Mouse (Mus musculus) adrenal gland, postnatal 36 days (tissue): ENCODE measurements around the gene Nat8f1. TPM values are rescaled to one million over a fixed set of nuclear protein-coding genes. Genes with fewer than 3 reads are reported as not detected.
"Not testable (repeated sequence)": the region's sequence is repeated elsewhere in the genome, so short reads cannot be mapped to it uniquely, and the experiment has no call there.

Experiments
- DNase-seq, 2 experiments: peaks; one replicate each; pipeline ENCODE4 v3.0.0; 2021; ENCODE audit warnings: mixed read lengths in 1 of 2
- total RNA-seq, 2 experiments: library from RNA; stranded (reverse); gene quantifications; 2 replicates each; pipeline ENCODE4 v1.2.3; 2021

The Nat8f1 gene
- total RNA-seq, 2 experiments from 2014 or later, result 35.9 to 55.9 TPM

- no peak for DNase-seq
Measured at GRCm38 (mm10) chr6:85908341-85908740, 7.1 kb downstream of the Nat8f1 start.

DNA sequence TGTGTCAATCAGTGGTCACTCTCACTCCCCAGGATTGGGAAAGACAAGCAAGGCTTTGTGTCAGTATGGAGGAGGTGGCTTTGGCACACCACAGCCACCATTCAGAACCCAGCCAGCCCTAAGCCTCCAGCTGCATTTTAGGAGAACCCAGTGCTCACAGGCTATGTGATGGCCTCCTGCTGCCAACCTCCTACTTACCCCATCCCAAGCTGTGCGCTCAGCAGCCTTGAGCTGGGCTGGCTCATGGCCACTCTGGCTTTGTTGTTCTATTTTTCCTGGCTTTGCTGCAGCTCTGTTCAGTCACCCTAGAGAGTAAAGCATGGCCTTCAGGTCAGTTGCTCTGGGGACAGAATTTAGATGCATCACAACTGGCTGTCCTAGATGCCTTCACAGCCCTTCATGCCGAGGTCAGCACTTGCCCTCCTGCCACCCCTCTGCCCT lies 8.6 kb downstream of the Nat8f1 start:
- peak; percentile 81 to 83 for DNase-seq

- peak; percentile 87 to 90 for DNase-seq
Measured at GRCm38 (mm10) chr6:85904642-85905061, 10.8 kb downstream of the Nat8f1 start, which contains the start of gene Nat8f4. Gene Nat8f4 (minus strand): TSS chr6:85904884.

- no peak for DNase-seq
Measured at GRCm38 (mm10) chr6:85902303-85902702, 13.2 kb downstream of the Nat8f1 start.

DNA sequence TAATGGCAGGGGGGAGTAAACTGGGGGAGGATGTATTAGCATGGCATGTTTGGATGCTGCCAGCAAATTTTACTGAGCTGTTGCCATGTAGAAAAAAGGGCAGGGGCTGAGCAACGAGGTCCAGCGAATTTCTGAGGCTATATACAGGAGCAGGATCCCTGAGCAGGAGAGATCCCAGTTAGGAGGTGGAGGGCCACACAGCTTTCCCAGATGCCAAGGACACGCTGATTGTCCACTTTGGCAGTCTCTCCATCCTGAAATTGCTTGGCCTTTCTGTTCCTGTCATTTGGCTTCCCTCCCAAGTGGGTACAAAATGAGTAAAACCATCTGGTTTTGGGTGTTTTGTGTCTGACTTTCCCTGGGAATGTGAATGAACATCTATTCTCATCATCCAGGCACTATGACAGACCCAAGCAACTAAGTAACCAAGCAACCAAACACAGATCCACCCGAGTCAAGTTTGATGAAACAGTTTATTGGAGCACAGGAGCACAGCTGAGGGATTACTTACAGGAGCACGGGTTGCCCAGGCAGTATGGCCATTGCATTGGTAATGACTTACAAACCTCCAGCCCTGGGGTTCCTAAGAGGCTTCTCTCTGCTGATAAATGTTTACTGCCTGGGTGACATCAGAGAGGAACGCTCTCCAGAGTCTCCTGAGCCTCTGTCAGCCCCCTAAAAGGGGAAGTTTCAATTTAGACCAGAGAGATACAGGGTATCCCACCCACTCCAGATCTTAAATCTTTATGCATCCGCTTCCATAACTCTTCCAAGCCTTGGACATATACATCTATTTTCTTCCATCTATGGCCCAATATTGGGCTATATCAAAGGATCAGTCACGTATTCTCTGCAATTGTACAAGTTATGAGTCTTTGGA lies 16.7 kb downstream of the Nat8f1 start:
- DNase-seq, result peak; percentile 38 to 41

DNA sequence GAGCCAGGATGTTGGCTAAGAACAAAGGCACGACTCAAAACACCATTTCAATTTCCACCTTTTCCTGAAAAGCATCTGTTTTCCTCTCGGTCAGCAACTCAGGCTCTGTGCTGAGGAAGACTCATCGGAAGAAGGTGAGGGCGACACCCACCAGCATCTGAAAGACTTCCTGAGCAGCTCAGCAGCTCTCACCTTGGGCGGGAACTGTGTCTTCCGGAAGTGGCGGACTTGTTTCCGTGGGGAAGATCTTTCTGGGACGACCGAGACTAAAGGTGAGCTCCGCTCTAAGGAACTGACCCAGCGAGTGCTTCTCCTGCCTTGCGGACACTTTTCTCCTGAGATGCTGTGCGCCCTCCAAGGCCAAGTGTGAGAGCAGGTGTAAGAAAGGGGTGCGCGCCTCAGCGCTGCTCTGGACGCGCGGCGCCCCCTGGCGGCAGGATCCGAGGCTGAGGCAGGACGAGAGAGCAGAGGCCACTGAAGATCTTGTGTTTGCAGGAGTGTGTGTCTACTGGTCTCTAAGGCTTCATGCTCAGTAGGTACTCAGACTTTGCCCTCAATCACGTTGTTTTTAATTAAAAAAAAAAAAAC lies 20.3 kb downstream of the Nat8f1 start:
- DNase-seq, result peak; percentile 38 to 47

DNA sequence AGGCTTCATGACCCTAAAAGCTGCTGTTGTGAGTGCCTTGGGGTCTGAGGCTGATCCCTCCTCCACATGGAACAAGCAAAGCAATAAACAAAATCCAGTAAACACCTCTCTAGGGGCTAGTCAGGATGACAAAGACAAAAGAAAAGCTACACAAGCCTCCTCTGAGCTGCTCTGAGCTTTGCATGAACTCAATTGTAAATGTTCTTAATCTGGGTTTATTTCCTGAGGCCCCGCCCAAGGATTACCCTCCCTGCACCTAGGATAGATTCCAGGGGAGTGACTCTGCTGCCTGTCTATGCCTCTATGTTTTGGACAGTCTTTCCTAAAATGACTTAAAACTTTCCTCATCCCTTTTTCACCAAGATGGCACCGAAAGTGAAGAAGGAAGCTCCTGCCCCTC lies 26.5 kb downstream of the Nat8f1 start:
- no peak for DNase-seq

DNA sequence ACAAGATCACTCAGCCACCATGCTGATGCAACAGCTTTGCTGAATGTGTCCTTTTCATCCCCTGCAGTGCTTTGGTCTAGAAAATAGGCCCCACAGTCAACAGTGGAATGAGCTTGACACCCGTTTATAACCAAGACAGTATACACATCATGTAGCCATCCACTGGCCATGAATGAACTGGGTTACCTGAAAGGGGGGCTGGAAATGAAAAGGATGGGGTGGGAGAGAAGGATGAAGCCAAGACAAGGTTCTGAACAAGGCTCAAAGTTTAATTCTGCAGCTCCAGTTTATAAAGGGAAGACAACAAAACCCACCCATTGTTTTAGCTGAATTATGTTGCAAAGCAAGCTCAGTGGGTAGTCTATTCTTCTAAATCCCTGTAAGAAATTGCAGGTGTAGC lies 31.2 kb downstream of the Nat8f1 start:
- no peak for DNase-seq

- DNase-seq, result not testable (repeated sequence)
Measured at GRCm38 (mm10) chr6:85883246-85883645, 32.2 kb downstream of the Nat8f1 start.

DNA sequence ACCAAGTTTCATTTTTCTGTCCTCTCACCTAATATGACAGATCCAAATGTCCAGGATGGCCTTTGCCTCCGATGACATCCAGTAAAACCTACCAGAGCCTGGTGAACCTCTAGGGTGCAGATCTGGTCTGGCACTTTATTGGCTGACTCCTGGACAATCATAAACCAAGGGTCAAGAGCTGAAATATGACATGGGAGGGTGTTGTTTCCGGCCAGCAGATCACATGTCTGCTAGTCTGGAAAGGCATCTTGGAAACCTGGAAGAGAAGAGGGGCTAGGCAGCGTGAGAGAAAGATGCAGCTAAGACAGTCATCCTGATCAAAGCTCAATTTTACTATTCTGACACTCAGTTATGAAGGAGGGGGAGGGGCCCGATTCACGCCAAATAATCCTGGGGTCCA lies 46.5 kb downstream of the Nat8f1 start, which contains the start of gene Nat8f2:
Nat8f2 (minus strand) TSS at position 153 of the 400 bp plus-strand sequence.
- not testable (repeated sequence) for DNase-seq

GRCm38 (mm10) chr6:85867726-85868690 lies 47.5 kb downstream of the Nat8f1 start:
- peak in 1 of 2 experiments; percentile 34 for DNase-seq

DNA sequence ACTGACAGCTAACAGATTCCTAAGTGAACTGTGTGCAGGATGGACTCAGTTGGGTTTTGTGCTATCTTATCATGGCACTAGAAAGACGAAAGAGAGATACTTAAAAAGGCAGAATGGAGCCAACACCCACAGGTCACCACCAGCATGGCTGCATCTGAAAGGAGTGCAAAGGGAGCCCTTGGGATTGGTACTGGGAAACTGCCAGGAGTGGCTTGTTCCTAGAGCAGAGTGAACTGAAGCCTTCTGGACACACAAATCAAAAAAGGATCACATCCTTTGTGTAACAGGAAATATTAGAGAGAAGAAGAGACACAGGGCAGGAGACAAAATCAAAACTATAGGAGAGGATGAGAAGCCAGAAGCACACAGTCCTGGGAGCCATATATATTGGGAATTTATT lies 48.5 kb downstream of the Nat8f1 start:
- DNase-seq, result not testable (repeated sequence)

DNA sequence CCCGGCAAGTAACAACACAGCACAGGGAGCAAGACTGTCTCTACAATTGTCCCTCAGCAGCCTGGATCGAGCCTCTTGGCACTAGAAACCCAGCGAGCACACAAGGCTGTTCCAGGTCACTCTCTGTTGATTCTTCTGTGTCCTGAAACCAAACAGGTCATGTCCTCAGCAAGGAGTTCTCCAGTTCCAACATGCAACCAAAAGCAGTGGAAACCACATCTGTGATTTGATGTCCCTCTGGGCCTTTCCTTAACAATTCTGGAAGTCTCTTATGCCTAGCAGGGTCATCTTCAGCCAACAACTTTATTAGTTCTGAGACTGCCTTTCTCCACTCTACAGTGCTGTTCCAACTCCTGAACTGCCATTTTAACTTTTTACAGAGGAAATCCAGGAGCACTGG lies 49.3 kb downstream of the Nat8f1 start:
- not testable (repeated sequence) for DNase-seq

GRCm38 (mm10) chr6:85864900-85865639 lies 50.4 kb downstream of the Nat8f1 start:
- peak; percentile 16 to 45 for DNase-seq

DNA sequence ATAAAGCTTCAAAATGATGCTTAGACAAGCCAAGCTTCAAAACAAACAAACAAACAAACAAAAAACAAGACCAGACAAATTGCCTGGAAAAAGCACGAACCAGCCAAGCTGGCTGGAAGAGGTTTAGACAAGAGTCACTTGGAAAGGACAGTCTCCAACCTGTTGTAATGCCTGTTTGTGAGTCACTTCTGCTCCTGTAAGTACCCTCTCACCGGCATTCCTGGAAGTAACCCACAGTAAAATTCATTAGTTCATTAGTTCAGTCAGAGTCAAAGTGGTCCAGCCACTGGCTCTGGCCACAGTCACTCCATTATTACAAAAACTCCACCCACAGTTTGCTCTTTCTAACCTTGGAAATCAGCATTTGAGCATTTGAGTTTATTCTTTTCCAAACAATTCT lies 51.6 kb downstream of the Nat8f1 start:
- no peak for DNase-seq

GRCm38 (mm10) chr6:85863136-85863535 lies 52.4 kb downstream of the Nat8f1 start:
- DNase-seq, result no peak

- peak; percentile 81 to 85 for DNase-seq
Measured at GRCm38 (mm10) chr6:85862565-85862964, 52.9 kb downstream of the Nat8f1 start.

GRCm38 (mm10) chr6:85861247-85861646 lies 54.2 kb downstream of the Nat8f1 start:
- no peak for DNase-seq
